Mouse (Mus musculus) olfactory bulb, adult 2 months (tissue): Measurements from ENCODE around the gene Gadd45g. TPM values are rescaled to one million over a fixed set of nuclear protein-coding genes. Genes with fewer than 3 reads are reported as not detected.

Experiments used
- H3K27ac ChIP-seq: fragments of 200-500 bp; 2 replicates; pipeline ENCODE4 v1.5.1; 2012; ENCODE audit warnings: low read depth, low read length; ENCODE audit not compliant: insufficient read depth
- H3K4me1 ChIP-seq: fragments of 200-500 bp; 2 replicates; pipeline ENCODE4 v1.6.1; 2012; ENCODE audit warnings: low read length; ENCODE audit not compliant: control insufficient read depth, insufficient read depth
- H3K4me3 ChIP-seq: fragments of 200-500 bp; 2 replicates; pipeline ENCODE4 v1.5.1; 2012; ENCODE audit warnings: mild to moderate bottlenecking, low read depth, low read length, moderate library complexity; ENCODE audit not compliant: insufficient read depth
- CTCF ChIP-seq: fragments of 200-500 bp; IDR thresholded peaks from 2 replicates; pipeline ENCODE4 v1.5.1; 2012; ENCODE audit warnings: low read depth, mild to moderate bottlenecking, low read length, moderate library complexity; ENCODE audit not compliant: insufficient read depth
- POLR2A ChIP-seq: fragments of 200-500 bp; IDR thresholded peaks from 2 replicates; pipeline ENCODE4 v1.6.1; 2012; ENCODE audit warnings: mild to moderate bottlenecking, low read depth, low read length, moderate library complexity; ENCODE audit not compliant: insufficient read depth
- WGBS: fragments of 180-500 bp; shearing (Covaris S2); methylation state at CpG from one replicate; pipeline ENCODE4 v1.1.7; 2018; 5-methylcytosine and 5-hydroxymethylcytosine counted together
- polyA plus RNA-seq: library from polyadenylated mRNA; stranded (reverse); fragments of >200 nt; gene quantifications from 2 replicates; pipeline ENCODE4 v1.2.4, GENCODE M21; 2012; ENCODE audit warnings: low replicate concordance; ENCODE audit not compliant: missing spikeins, insufficient read depth, insufficient read length

Gene Gadd45g
- polyA plus RNA-seq, 1 experiment, result not detected

DNA sequence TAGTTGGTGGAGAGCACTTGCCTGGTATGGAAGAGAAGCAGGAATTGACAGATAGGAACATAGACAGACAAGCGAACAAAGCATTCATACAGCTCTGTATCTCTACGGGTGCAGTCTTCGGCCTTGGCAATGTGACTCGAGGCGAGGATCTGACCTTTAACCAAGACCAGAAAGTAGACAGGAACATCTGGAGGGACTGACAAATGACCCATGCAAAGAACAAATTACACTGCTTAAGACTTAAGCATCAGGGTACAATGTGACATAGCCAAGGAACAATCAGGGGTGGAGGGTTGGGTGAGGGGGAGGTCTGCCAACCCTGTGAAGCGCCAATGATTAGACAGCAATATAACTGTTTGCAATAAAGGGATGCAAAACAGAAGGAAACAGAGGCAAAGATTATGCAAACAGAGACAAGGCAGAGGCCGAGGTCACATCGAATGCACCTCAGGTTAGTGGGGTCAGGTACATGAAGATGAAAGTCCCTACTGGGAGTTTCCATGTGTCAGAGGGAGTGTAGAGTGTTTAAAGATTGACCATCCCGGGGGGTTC lies 26.6 kb downstream of the Gadd45g start:
- no peak overlapping the region for H3K27ac ChIP-seq
- H3K4me3 ChIP-seq, result no peak overlapping the region
- TF ChIP-seq POLR2A (no peak), CTCF (no peak)
- 92% methylated on average over 9 of the region's 9 CpGs for WGBS
- H3K4me1 ChIP-seq, result peaks cover 6% of the 10 kb centered on the region

DNA sequence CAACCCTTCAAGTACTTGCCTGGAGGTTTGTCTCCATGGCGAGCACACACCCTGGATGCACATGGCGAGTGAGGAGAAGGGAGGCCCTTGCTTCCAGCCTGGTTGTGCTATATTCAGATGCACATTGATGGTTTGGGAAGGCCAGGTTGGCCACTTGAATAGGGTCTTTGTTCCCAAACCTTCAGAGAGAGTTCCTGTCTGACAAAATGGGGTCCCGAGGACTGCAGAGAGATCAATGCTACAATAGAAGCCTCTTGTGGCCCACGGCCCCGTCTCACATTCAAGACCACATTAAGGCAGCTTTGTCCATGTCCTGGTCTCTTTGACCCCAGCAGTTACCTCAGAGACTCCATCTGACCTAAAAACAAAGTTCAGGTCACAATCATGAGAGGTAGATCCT lies 27.3 kb downstream of the Gadd45g start:
- Histone ChIP-seq H3K4me1 (peaks cover under 1% of the 10 kb centered on the region; the same call in 1 of the 2 replicates), H3K4me3 (no peak overlapping the region), H3K27ac (no peak overlapping the region)
- WGBS, result 87% methylated on average over 5 of the region's 5 CpGs
- TF ChIP-seq POLR2A (no peak), CTCF (no peak)

GRCm38 (mm10) chr13:51876131-51876530 lies 29.7 kb downstream of the Gadd45g start:
- H3K27ac ChIP-seq, result no peak overlapping the region
- peaks cover 7% of the 10 kb centered on the region for H3K4me1 ChIP-seq
- H3K4me3 ChIP-seq, result no peak overlapping the region
- 89% methylated on average over 12 of the region's 12 CpGs for WGBS
- TF ChIP-seq CTCF (no peak), POLR2A (no peak)

GRCm38 (mm10) chr13:51878806-51879205 lies 32.3 kb downstream of the Gadd45g start:
- Histone ChIP-seq H3K4me3 (no peak overlapping the region), H3K27ac (no peak overlapping the region), H3K4me1 (peaks cover 10% of the 10 kb centered on the region)
- WGBS, result 43% methylated on average over 8 of the region's 8 CpGs
- TF ChIP-seq CTCF (no peak), POLR2A (no peak)

GRCm38 (mm10) chr13:51879571-51879970 lies 33.1 kb downstream of the Gadd45g start:
- H3K4me3 ChIP-seq, result no peak overlapping the region
- no peak overlapping the region for H3K27ac ChIP-seq
- 93% methylated on average over 3 of the region's 3 CpGs for WGBS
- peaks cover 10% of the 10 kb centered on the region for H3K4me1 ChIP-seq
- TF ChIP-seq CTCF, result no peak
- no peak for TF ChIP-seq POLR2A

GRCm38 (mm10) chr13:51880019-51880418 lies 33.5 kb downstream of the Gadd45g start:
- 76% methylated on average over 4 of the region's 4 CpGs for whole genome bisulfite sequencing

DNA sequence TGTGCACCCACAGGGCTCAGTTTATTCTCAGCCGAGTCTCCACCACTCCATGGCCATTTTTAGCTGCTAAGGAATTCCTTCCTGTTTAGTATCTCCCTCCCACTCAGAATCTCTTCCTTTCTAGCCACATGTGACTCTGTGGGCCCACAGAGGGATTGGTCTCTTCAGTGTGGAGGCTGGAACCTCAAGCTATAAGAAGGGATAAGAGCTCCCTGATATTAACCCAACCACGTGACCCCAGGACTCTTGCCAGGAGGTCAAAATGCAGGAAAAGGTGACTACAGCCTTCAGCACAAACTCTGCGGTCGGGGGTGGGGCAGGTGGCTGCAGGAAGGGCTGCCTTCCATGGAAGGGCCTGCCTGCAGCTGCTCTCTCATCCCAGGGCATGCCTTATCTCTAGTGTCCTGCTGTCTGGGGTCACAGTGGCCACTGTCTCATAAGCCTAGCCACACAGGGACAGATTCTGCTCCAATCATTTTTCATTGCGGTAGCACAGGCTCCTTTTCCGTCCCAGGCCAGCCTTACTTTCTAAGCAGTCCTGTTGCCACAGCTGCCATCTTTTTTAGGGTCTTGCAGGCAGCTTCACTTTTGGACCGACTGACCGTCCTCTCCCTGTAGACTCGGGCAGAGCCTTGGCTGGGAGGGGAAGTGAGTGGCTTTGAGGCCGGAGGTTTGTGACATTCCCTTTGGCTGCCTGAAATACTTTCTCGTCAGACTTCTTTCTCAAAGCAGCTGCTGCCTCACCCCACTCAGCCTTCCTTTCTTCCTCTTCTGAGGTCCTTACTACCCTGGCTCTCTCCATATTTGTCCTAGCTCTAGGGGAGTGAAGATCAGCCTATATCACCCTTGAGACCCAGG lies 35.0 kb downstream of the Gadd45g start:
- 77% methylated on average over 11 of the region's 11 CpGs for WGBS
- Histone ChIP-seq H3K4me1 (peaks cover 10% of the 10 kb centered on the region), H3K4me3 (no peak overlapping the region), H3K27ac (no peak overlapping the region)
- TF ChIP-seq POLR2A, result no peak
- no peak for TF ChIP-seq CTCF

More at GRCm38 (mm10) chr13:51880019-51880418, 33.5 kb downstream of the Gadd45g start:
- TF ChIP-seq POLR2A (no peak), CTCF (no peak)
- peaks cover 10% of the 10 kb centered on the region for H3K4me1 ChIP-seq
- no peak overlapping the region for H3K4me3 ChIP-seq
- no peak overlapping the region for H3K27ac ChIP-seq

DNA sequence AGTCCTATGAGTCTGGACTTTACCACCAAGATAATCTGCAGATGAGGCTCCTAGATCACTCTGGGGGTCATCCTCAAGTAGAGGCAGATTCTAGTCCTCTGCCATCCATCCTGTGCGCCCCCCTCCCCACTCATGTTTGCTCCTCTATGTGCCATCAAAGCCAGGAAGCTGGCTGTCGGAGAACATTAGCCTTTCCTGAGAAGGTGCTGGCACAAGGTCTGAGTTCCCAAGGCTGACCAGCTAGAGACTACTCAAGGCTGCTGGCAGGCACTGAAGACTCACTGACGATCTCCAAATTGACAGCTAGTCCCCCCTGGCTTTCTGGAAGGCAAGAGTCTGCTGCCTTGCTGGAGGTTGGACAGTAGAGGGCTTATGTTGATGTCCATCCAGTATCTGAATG lies 35.7 kb downstream of the Gadd45g start:
- WGBS, result 85% methylated on average over 3 of the region's 3 CpGs
- no peak overlapping the region for H3K27ac ChIP-seq
- H3K4me3 ChIP-seq, result no peak overlapping the region
- TF ChIP-seq POLR2A (no peak), CTCF (no peak)
- peaks cover 10% of the 10 kb centered on the region for H3K4me1 ChIP-seq

DNA sequence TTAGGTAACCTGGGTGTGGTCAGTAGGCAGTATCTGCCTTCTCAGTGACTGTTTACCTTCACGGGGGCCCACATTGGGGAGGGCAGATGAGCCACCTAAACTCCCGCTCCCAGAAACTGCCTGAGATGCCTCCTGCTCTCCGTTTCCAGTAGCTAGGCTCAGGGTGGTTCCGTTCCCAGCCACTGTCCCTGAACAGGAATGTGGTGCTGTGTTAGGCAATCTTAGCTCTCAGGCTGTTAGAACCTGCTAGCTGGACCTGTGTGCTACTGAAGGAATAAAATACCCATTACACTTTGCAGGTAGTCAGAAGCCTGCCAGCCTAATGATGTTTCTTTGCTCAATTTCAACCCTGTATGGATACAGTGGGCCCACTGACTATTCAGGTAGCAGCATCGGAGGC lies 37.8 kb downstream of the Gadd45g start:
- WGBS, result 85% methylated on average over 5 of the region's 5 CpGs

DNA sequence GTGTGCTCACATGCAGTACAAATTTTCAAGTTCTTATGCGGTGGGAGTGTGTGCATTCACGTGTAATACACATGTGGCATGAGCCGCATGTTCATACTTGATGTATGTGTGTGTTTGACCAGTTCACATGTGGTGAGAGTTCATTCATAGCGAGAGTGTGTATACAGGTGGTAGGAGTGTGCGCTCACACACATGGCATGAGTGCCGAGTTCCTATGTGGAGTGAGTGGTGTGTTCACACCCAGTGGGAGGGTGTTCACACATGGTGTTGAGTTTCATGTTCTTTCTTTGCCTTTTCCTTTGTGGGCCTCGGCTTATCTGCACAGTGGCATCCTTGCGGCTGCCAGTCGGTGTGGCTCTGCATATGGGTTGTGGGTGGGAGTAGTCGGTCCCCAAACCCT lies 39.1 kb downstream of the Gadd45g start:
- Histone ChIP-seq H3K4me3 (no peak overlapping the region), H3K4me1 (peaks cover 3% of the 10 kb centered on the region), H3K27ac (no peak overlapping the region)
- no peak for TF ChIP-seq POLR2A
- TF ChIP-seq CTCF, result no peak
- 82% methylated on average over 10 of the region's 10 CpGs for WGBS

More for the DNA sequence above, 37.8 kb downstream of the Gadd45g start:
- Histone ChIP-seq H3K4me1 (peaks cover 5% of the 10 kb centered on the region), H3K4me3 (no peak overlapping the region), H3K27ac (no peak overlapping the region)
- TF ChIP-seq CTCF (no peak), POLR2A (no peak)
